In genomic region chr13:108498247-108498743, GRCm38 (mm10) we compare ENCODE assay signal across 10 mouse cellular contexts. TPM values are rescaled to one million over a fixed set of nuclear protein-coding genes. Genes with fewer than 3 reads are reported as not detected.
DNase-seq lines count a peak whose midpoint lies in the region; ATAC-seq lines count a peak whose summit lies in the region.
"Had no signal": no experiment of that assay in that cellular context is flagged by ENCODE, and none has a peak within 500 bp of the region (broad histone marks: within the 10 kb centered on the region; RNA-seq: fewer than 3 reads in every experiment).

No protein-coding gene starts in this region.

- no peak overlapping the region for H3K9ac ChIP-seq in heart, embryonic 14.5 days (ENCODE audit: low read length)
- no peak overlapping the region for H3K9ac ChIP-seq in forebrain, embryonic 12.5 days

- H3K27ac ChIP-seq in heart, embryonic 14.5 days (replicated peaks in 1 of 2; ENCODE audit: control insufficient read depth in 1 of 2, insufficient read depth in 1 of 2, low read depth in 2 of 2, low read length in 2 of 2): peak overlapping the region in 1 of 2 experiments; percentile 49; a peak in 1 of 4 replicates
- no peak overlapping the region for H3K27ac ChIP-seq in forebrain, embryonic 12.5 days

- H3K4me2 ChIP-seq in heart, embryonic 14.5 days (ENCODE audit: low read length): peak overlapping the region; percentile 16
- no peak overlapping the region for H3K4me2 ChIP-seq in forebrain, embryonic 12.5 days

- WGBS in heart, embryonic 14.5 days: 51% methylated on average over 9 of the region's 9 CpGs
- WGBS in forebrain, embryonic 12.5 days: 79% methylated on average over 9 of the region's 9 CpGs

- no peak for DNase-seq in heart, adult 9 months (ENCODE audit: low spot score in 2 of 2)
- peak; percentile 25 for DNase-seq in brain, adult 2 months (ENCODE audit: low read depth, low spot score)
- peak; percentile 34 for DNase-seq in kidney, adult 11 months
- DNase-seq in lung, postnatal 14 days: peak; percentile 7
- no peak for DNase-seq in thymus, adult 18-20 months
- no peak for DNase-seq in adrenal gland, postnatal 36 days
- DNase-seq: cerebellum, adult 11 months had no signal

- peaks cover 5 to 10% of the 10 kb centered on the region in 2 experiments; a peak in 2 of 4 replicates for H3K4me1 ChIP-seq in heart, embryonic 14.5 days (ENCODE audit: control insufficient read depth in 2 of 2, insufficient read depth in 2 of 2, low read length in 2 of 2)
- H3K4me1 ChIP-seq in forebrain, embryonic 12.5 days: no peaks in the 10 kb centered on the region

- H3K36me3 ChIP-seq in heart, embryonic 14.5 days (ENCODE audit: control insufficient read depth, insufficient read depth, low read length): no peaks in the 10 kb centered on the region
- H3K36me3 ChIP-seq in forebrain, embryonic 12.5 days (replicated peaks): no peaks in the 10 kb centered on the region

- 0 out of 2 replicates have a peak, but pooled peaks have one; percentile 21 for ATAC-seq in heart, embryonic 14.5 days (ENCODE audit: insufficient number of reproducible peaks, insufficient read depth, low FRiP score, low read depth)
- ATAC-seq in forebrain, embryonic 12.5 days (ENCODE audit: low FRiP score): no peak
- ATAC-seq: CD4-positive, CD25-positive, alpha-beta regulatory T cell, adult 4 months had no signal

- no peak overlapping the region for H3K4me3 ChIP-seq in heart, embryonic 14.5 days (ENCODE audit: control insufficient read depth in 1 of 2, insufficient read depth in 1 of 2, low read depth in 1 of 2, low read length in 2 of 2)
- no peak overlapping the region for H3K4me3 ChIP-seq in forebrain, embryonic 12.5 days (replicated peaks)

- no peaks in the 10 kb centered on the region for H3K27me3 ChIP-seq in heart, embryonic 14.5 days (ENCODE audit: control insufficient read depth, insufficient read depth, low read length)
- H3K27me3 ChIP-seq in forebrain, embryonic 12.5 days: no peaks in the 10 kb centered on the region

- no peaks in the 10 kb centered on the region for H3K9me3 ChIP-seq in heart, embryonic 14.5 days (ENCODE audit: control insufficient read depth, low read length)
- H3K9me3 ChIP-seq in forebrain, embryonic 12.5 days: no peaks in the 10 kb centered on the region

RNA-seq across cellular contexts. Expression of gene Pde4d, which starts 48.5 kb away (rescaled TPM):
- polyA plus RNA-seq in heart, embryonic 14.5 days (2014; fragmentation: Nextera tagmentation; extraction: Ambion mirVana): 29.2 and 29.9 TPM in 2 replicates
- 12.2 and 15.0 TPM in 2 replicates for polyA plus RNA-seq in forebrain, embryonic 12.5 days (2016; fragmentation: Nextera tagmentation; extraction: Ambion mirVana)
- 10 to 100 TPM; 38.1 to 40.2 TPM for total RNA-seq in adrenal gland, postnatal 36 days (2021)

Comparison
In these comparisons a context has a peak if more than half of its experiments do, and no peak if none do; other contexts are left out.
1. DNase-seq: peak in brain, adult 2 months (single experiment), kidney, adult 11 months (single experiment) and lung, postnatal 14 days (single experiment); none in heart, adult 9 months (0 of 2), thymus, adult 18-20 months (0 of 2) and adrenal gland, postnatal 36 days (0 of 2).